Mouse (Mus musculus) frontal cortex, adult (tissue): ENCODE measurements around the gene Sf3a1.
A peak's percentile ranks its signal among the peaks of the same experiment; 100 is the strongest.
"Not testable (repeated sequence)": the region's sequence is repeated elsewhere in the genome, so short reads cannot be mapped to it uniquely, and the experiment has no call there.

Source experiments
- ATAC-seq: cut with Nextera tagmentation; 2 replicates; pipeline ENCODE4 v1.9.2; 2017; ENCODE audit warnings: mild to moderate bottlenecking, moderate library complexity, mixed read lengths; ENCODE audit not compliant: low TSS enrichment

Sf3a1 gene

GRCm38 (mm10) chr11:4159808-4160708 lies at the start of gene Sf3a1, which contains the start of gene Ccdc157:
TSS of gene Sf3a1 (plus strand) at chr11:4160350.
TSS of gene Ccdc157 (minus strand) at chr11:4160293.
- peak; percentile 94 for ATAC-seq

GRCm38 (mm10) chr11:4112033-4112432 lies 48.1 kb upstream of the Sf3a1 start:
- no peak for ATAC-seq

- no peak for ATAC-seq
These were observed 47.3 kb upstream of the Sf3a1 start for GRCm38 (mm10) chr11:4112861-4113260.

- no peak for ATAC-seq
These were observed 46.7 kb upstream of the Sf3a1 start for GRCm38 (mm10) chr11:4113496-4113895.

GRCm38 (mm10) chr11:4113970-4114369 lies 46.2 kb upstream of the Sf3a1 start:
- no peak for ATAC-seq

GRCm38 (mm10) chr11:4114541-4114940 lies 45.6 kb upstream of the Sf3a1 start:
- ATAC-seq = not testable (repeated sequence)

GRCm38 (mm10) chr11:4115407-4115806 lies 44.7 kb upstream of the Sf3a1 start:
- ATAC-seq = no peak

- peak; percentile 45 for ATAC-seq
These were observed 43.5 kb upstream of the Sf3a1 start for GRCm38 (mm10) chr11:4116458-4117141.

- no peak for ATAC-seq
These were observed 42.6 kb upstream of the Sf3a1 start for GRCm38 (mm10) chr11:4117372-4118071.

- peak; percentile 30; the same call in 1 of the 2 replicates for ATAC-seq
These were observed 41.8 kb upstream of the Sf3a1 start for GRCm38 (mm10) chr11:4118081-4118921.

GRCm38 (mm10) chr11:4119635-4120034 lies 40.5 kb upstream of the Sf3a1 start:
- ATAC-seq = no peak

GRCm38 (mm10) chr11:4121691-4122090 lies 38.5 kb upstream of the Sf3a1 start:
- ATAC-seq = no peak

GRCm38 (mm10) chr11:4122226-4122625 lies 37.9 kb upstream of the Sf3a1 start:
- no peak for ATAC-seq

GRCm38 (mm10) chr11:4122742-4123579 lies 37.2 kb upstream of the Sf3a1 start, which contains the start of gene Sec14l2:
TSS of gene Sec14l2 (minus strand) at chr11:4123415.
- ATAC-seq = no peak

- ATAC-seq = 0 out of 2 replicates have a peak, but pooled peaks have one; percentile 46
These were observed 36.2 kb upstream of the Sf3a1 start for GRCm38 (mm10) chr11:4123922-4124321.

- no peak for ATAC-seq
These were observed 33.1 kb upstream of the Sf3a1 start for GRCm38 (mm10) chr11:4127059-4127458.

GRCm38 (mm10) chr11:4128461-4128860 lies 31.7 kb upstream of the Sf3a1 start:
- ATAC-seq = not testable (repeated sequence)

GRCm38 (mm10) chr11:4133450-4133849 lies 26.7 kb upstream of the Sf3a1 start:
- ATAC-seq = no peak

- no peak for ATAC-seq
These were observed 25.8 kb upstream of the Sf3a1 start for GRCm38 (mm10) chr11:4134400-4134799.
